Mouse (Mus musculus): ENCODE measurements around the gene Rhox4d.
"Not testable (repeated sequence)": the region's sequence is repeated elsewhere in the genome, so short reads cannot be mapped to it uniquely, and the experiment has no call there.

Rhox4d gene

DNA sequence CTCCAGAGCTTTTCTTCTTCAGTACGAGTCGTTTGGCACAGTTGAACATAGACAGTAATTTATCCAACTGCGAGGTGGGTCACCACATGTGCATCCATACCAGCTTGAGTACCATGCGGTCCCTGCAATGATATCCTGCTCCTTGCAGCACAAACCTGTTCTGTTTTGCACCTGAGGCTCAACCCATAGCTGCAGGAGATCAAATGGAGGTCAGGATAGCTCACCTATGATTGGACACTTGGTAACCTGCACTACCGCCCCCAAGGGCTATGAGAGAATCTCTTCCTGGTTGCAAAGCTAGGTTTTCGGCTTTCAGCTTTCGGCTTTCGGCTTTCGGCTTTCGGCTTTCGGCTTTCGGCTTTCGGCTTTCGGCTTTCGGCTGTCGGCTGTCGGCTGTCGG lies at the start of gene Rhox4d:
TSS of gene Rhox4d (plus strand) at position 301 of the 400 bp plus-strand sequence.
- in situ Hi-C loops (cut with MboI, MseI), result not testable (repeated sequence)

GRCm38 (mm10) chrX:37480037-37480436 lies 34.1 kb upstream of the Rhox4d start, which contains the start of gene Rhox4c:
Gene Rhox4c, plus strand, starts transcription at chrX:37480337.
- in situ Hi-C loops (cut with MboI, MseI), result not testable (repeated sequence)

GRCm38 (mm10) chrX:37530152-37530551 lies 16.0 kb downstream of the Rhox4d start, which contains the start of gene Rhox2e:
Gene Rhox2e, plus strand, starts transcription at chrX:37530452.
- in situ Hi-C loops (cut with MboI, MseI), result loop anchor here (10.0 kb wide), 1 partner anchor 285 kb away; the partner anchor contains the start of genes Rhox2a and Rhox3a

DNA sequence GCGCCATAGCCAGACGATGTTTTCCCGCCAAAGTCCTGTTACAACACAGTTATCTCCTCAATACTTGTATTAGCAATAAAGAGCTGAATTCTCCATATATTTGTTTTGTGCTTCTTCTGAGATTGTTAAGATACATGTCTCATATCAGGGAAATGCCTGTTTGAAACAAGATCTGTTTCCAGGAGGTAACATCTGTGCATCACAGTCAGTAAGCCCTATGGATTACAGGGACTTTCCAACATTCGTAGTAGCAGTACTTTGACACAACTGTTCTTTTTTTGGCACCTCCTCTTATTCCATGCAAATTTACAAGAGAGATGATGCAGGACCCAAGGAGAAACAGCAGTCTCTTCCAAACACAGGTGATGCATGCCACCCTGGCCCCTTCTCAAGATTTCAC lies 27.6 kb downstream of the Rhox4d start, which contains the start of gene Rhox3e:
TSS of gene Rhox3e (plus strand) at position 301 of the 400 bp plus-strand sequence.
- in situ Hi-C loops (cut with MboI, MseI), result loop anchor here (5.0 kb wide), 1 partner anchor 36 kb away; no protein-coding TSS in a partner anchor

GRCm38 (mm10) chrX:37557112-37557511 lies 43.0 kb downstream of the Rhox4d start, which contains the start of gene Rhox4e:
Gene Rhox4e, plus strand, starts transcription at chrX:37557412.
- in situ Hi-C loops (cut with MboI, MseI), result not testable (repeated sequence)
